Mouse (Mus musculus): ENCODE measurements around the gene Cdh4. TPM values are rescaled to one million over a fixed set of nuclear protein-coding genes. Genes with fewer than 3 reads are reported as not detected.

The Cdh4 gene
- total and polyA plus RNA-seq, 3 experiments, result 0.05 TPM; not detected in 2

GRCm38 (mm10) chr2:179764460-179764859 is 322.2 kb downstream of the Cdh4 start:
- Histone ChIP-seq H3K27me3 (ENCODE audit: insufficient read depth, low read length) (no peaks in the 10 kb centered on the region), H3K4me3 (ENCODE audit: low read depth, low read length) (no peak overlapping the region), H3K36me3 (replicated peaks) (no peaks in the 10 kb centered on the region), H3K4me1 (ENCODE audit: insufficient read depth, low read depth, low read length) (no peaks in the 10 kb centered on the region), H3K9me3 (replicated peaks) (peaks cover 89% of the 10 kb centered on the region)
- ATAC-seq (ENCODE audit: extremely low read depth, insufficient number of reproducible peaks, low FRiP score, poor library complexity, severe bottlenecking), result no peak
- DNase-seq (ENCODE audit: low spot score), result no peak
- no peak for TF ChIP-seq GATA2 (IDR thresholded peaks at IDR 0.05; ENCODE audit: borderline replicate concordance, low read depth, low read length)
- no peak for TF ChIP-seq POLR2AphosphoS5 (IDR thresholded peaks at IDR 0.05; ENCODE audit: insufficient replicate concordance, low read depth, low read length)
- TF ChIP-seq CTCF (IDR thresholded peaks at IDR 0.05; ENCODE audit: low read depth, low read length), result no peak
- no peak for TF ChIP-seq TAL1 (conservative IDR thresholded peaks at IDR 0.05; ENCODE audit: low read depth, low read length)
- no peak for TF ChIP-seq GATA1 (IDR thresholded peaks at IDR 0.05; ENCODE audit: borderline replicate concordance, low read length)

- H3K27me3 ChIP-seq (ENCODE audit: insufficient read depth, low read length), result no peaks in the 10 kb centered on the region
- H3K4me3 ChIP-seq (ENCODE audit: low read depth, low read length), result no peak overlapping the region
- H3K36me3 ChIP-seq (replicated peaks), result no peaks in the 10 kb centered on the region
- peaks cover 88% of the 10 kb centered on the region for H3K9me3 ChIP-seq (replicated peaks)
- ATAC-seq (ENCODE audit: extremely low read depth, insufficient number of reproducible peaks, low FRiP score, poor library complexity, severe bottlenecking) (no peak), DNase-seq (ENCODE audit: low spot score) (no peak)
- no peak for TF ChIP-seq CTCF (IDR thresholded peaks at IDR 0.05; ENCODE audit: low read depth, low read length)
- no peak for TF ChIP-seq GATA1 (IDR thresholded peaks at IDR 0.05; ENCODE audit: borderline replicate concordance, low read length)
- no peak for TF ChIP-seq POLR2AphosphoS5 (IDR thresholded peaks at IDR 0.05; ENCODE audit: insufficient replicate concordance, low read depth, low read length)
- TF ChIP-seq GATA2 (IDR thresholded peaks at IDR 0.05; ENCODE audit: borderline replicate concordance, low read depth, low read length), result no peak
- H3K4me1 ChIP-seq (ENCODE audit: insufficient read depth, low read depth, low read length), result no peaks in the 10 kb centered on the region
These were observed 324.7 kb downstream of the Cdh4 start for GRCm38 (mm10) chr2:179766664-179767526.

- Histone ChIP-seq H3K27me3 (ENCODE audit: insufficient read depth, low read length) (no peaks in the 10 kb centered on the region), H3K36me3 (replicated peaks) (no peaks in the 10 kb centered on the region), H3K4me3 (ENCODE audit: low read depth, low read length) (no peak overlapping the region), H3K9me3 (replicated peaks) (peaks cover 86% of the 10 kb centered on the region), H3K4me1 (ENCODE audit: insufficient read depth, low read depth, low read length) (no peaks in the 10 kb centered on the region)
- no peak for TF ChIP-seq CTCF (IDR thresholded peaks at IDR 0.05; ENCODE audit: low read depth, low read length)
- no peak for TF ChIP-seq GATA1 (IDR thresholded peaks at IDR 0.05; ENCODE audit: borderline replicate concordance, low read length)
- no peak for TF ChIP-seq GATA2 (IDR thresholded peaks at IDR 0.05; ENCODE audit: borderline replicate concordance, low read depth, low read length)
- TF ChIP-seq TAL1 (conservative IDR thresholded peaks at IDR 0.05; ENCODE audit: low read depth, low read length), result no peak
- no peak for TF ChIP-seq POLR2AphosphoS5 (IDR thresholded peaks at IDR 0.05; ENCODE audit: insufficient replicate concordance, low read depth, low read length)
- ATAC-seq (ENCODE audit: extremely low read depth, insufficient number of reproducible peaks, low FRiP score, poor library complexity, severe bottlenecking) (no peak), DNase-seq (ENCODE audit: low spot score) (no peak)
These were observed 325.3 kb downstream of the Cdh4 start for GRCm38 (mm10) chr2:179767527-179767849.

GRCm38 (mm10) chr2:179769137-179769536 is 326.9 kb downstream of the Cdh4 start:
- no peak overlapping the region for H3K4me3 ChIP-seq (ENCODE audit: low read depth, low read length)
- H3K4me1 ChIP-seq (ENCODE audit: insufficient read depth, low read depth, low read length), result no peaks in the 10 kb centered on the region
- no peaks in the 10 kb centered on the region for H3K36me3 ChIP-seq (replicated peaks)
- no peak for DNase-seq (ENCODE audit: low spot score)
- peaks cover 85% of the 10 kb centered on the region for H3K9me3 ChIP-seq (replicated peaks)
- no peak for TF ChIP-seq TAL1 (conservative IDR thresholded peaks at IDR 0.05; ENCODE audit: low read depth, low read length)
- TF ChIP-seq GATA1 (IDR thresholded peaks at IDR 0.05; ENCODE audit: borderline replicate concordance, low read length), result no peak
- TF ChIP-seq CTCF (IDR thresholded peaks at IDR 0.05; ENCODE audit: low read depth, low read length), result no peak
- no peak for TF ChIP-seq POLR2AphosphoS5 (IDR thresholded peaks at IDR 0.05; ENCODE audit: insufficient replicate concordance, low read depth, low read length)
- no peak for TF ChIP-seq GATA2 (IDR thresholded peaks at IDR 0.05; ENCODE audit: borderline replicate concordance, low read depth, low read length)
- H3K27me3 ChIP-seq (ENCODE audit: insufficient read depth, low read length), result no peaks in the 10 kb centered on the region
- ATAC-seq (ENCODE audit: extremely low read depth, insufficient number of reproducible peaks, low FRiP score, poor library complexity, severe bottlenecking), result no peak

- Histone ChIP-seq H3K4me3 (ENCODE audit: low read depth, low read length) (no peak overlapping the region; the same call in 1 of the 2 replicates), H3K4me1 (ENCODE audit: insufficient read depth, low read depth, low read length) (no peaks in the 10 kb centered on the region), H3K27me3 (ENCODE audit: insufficient read depth, low read length) (no peaks in the 10 kb centered on the region), H3K36me3 (replicated peaks) (no peaks in the 10 kb centered on the region), H3K9me3 (replicated peaks) (peaks cover 85% of the 10 kb centered on the region)
- ATAC-seq (ENCODE audit: extremely low read depth, insufficient number of reproducible peaks, low FRiP score, poor library complexity, severe bottlenecking), result no peak
- no peak for DNase-seq (ENCODE audit: low spot score)
- TF ChIP-seq TAL1 (conservative IDR thresholded peaks at IDR 0.05; ENCODE audit: low read depth, low read length) (no peak), GATA1 (IDR thresholded peaks at IDR 0.05; ENCODE audit: borderline replicate concordance, low read length) (no peak), POLR2AphosphoS5 (IDR thresholded peaks at IDR 0.05; ENCODE audit: insufficient replicate concordance, low read depth, low read length) (no peak), CTCF (IDR thresholded peaks at IDR 0.05; ENCODE audit: low read depth, low read length) (no peak), GATA2 (IDR thresholded peaks at IDR 0.05; ENCODE audit: borderline replicate concordance, low read depth, low read length) (no peak)
These were observed 327.7 kb downstream of the Cdh4 start for GRCm38 (mm10) chr2:179769943-179770342.

GRCm38 (mm10) chr2:179774440-179775110 is 332.3 kb downstream of the Cdh4 start:
- TF ChIP-seq GATA2 (IDR thresholded peaks at IDR 0.05; ENCODE audit: borderline replicate concordance, low read depth, low read length) (no peak), TAL1 (conservative IDR thresholded peaks at IDR 0.05; ENCODE audit: low read depth, low read length) (no peak), GATA1 (IDR thresholded peaks at IDR 0.05; ENCODE audit: borderline replicate concordance, low read length) (no peak), CTCF (IDR thresholded peaks at IDR 0.05; ENCODE audit: low read depth, low read length) (no peak), POLR2AphosphoS5 (IDR thresholded peaks at IDR 0.05; ENCODE audit: insufficient replicate concordance, low read depth, low read length) (no peak)
- ATAC-seq (ENCODE audit: extremely low read depth, insufficient number of reproducible peaks, low FRiP score, poor library complexity, severe bottlenecking), result no peak
- H3K27me3 ChIP-seq (ENCODE audit: insufficient read depth, low read length), result no peaks in the 10 kb centered on the region

More at GRCm38 (mm10) chr2:179774440-179775110, 332.3 kb downstream of the Cdh4 start:
- no peak overlapping the region for H3K4me3 ChIP-seq (ENCODE audit: low read depth, low read length)
- no peaks in the 10 kb centered on the region for H3K36me3 ChIP-seq (replicated peaks)
- no peak for DNase-seq (ENCODE audit: low spot score)
- no peaks in the 10 kb centered on the region for H3K4me1 ChIP-seq (ENCODE audit: insufficient read depth, low read depth, low read length)
- H3K9me3 ChIP-seq (replicated peaks), result peaks cover 79% of the 10 kb centered on the region
